Mouse (Mus musculus): ENCODE results near the gene Arel1.
A peak's percentile ranks its signal among the peaks of the same experiment; 100 is the strongest.

Gene Arel1

GRCm38 (mm10) chr12:84948584-84949285, 22.0 kb downstream of the Arel1 start:
- DNase-seq, result no peak

DNA sequence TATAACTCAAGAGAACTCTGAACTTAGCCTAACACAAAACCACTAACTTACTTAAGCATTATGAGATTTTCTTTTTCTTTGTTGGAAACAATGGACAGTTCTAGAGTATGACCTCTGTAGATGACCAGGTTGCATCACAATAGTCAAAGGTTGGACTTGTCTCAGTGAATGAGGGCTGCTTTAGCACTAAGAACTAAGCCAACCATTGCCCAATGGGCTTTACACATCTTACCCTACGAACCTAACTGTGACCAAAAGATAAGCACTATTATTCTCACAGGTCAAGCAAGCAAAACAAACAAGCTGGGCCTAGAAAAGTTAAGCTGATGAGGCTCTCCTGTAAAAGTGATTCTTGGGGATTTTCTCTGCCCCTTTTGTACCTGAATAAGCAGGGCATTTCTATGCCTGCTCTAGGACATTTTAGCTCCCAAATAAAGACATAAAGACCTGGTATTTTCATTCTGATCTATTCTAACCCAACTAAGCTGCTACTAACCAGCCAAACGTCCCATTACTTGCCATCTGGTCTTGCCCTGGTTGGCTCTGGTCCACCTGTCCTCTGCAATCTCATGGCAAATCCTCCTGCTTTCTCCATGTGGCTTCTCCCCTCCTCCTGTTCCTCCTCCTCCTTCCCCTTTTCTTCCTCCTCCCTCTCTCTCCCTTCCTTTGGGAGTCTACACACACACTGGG, 22.7 kb downstream of the Arel1 start:
- DNase-seq, result no peak

GRCm38 (mm10) chr12:84944813-84945553, 25.7 kb downstream of the Arel1 start:
- DNase-seq, result no peak

DNA sequence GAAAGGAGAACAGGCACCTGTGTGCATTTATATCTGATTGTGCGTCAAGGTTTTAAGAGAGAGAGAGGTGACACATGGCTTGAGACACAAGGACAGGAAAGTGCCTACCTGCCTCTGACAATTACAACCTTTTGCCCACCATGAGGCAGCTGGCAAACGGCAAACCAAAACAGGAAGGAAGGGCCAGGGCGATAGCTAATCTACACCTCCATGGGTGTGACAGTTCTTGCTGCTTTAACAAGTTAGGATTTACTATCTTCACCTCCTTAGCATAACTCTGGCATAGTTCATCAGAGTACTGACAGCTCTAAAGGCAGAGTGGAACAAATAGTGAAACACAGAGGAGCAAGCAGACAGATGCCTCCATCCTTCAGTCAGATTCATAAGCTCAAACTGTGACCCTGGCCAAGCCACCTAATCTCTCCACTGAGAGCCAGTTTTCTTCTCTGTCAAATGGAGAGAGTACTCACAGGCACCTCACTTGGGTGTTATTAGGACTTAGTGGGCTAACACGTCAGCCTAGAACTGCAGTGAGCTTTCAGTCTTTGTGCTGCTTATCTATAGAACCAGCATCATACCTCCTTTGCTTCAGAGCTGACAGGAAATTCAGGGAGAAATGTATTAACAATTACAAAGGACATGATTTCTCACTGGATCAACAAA, 26.4 kb downstream of the Arel1 start:
- no peak for DNase-seq

- no peak for DNase-seq
Measured at GRCm38 (mm10) chr12:84943006-84943952, 27.4 kb downstream of the Arel1 start.

- DNase-seq, result no peak
Measured at GRCm38 (mm10) chr12:84941717-84942116, 29.0 kb downstream of the Arel1 start.

DNA sequence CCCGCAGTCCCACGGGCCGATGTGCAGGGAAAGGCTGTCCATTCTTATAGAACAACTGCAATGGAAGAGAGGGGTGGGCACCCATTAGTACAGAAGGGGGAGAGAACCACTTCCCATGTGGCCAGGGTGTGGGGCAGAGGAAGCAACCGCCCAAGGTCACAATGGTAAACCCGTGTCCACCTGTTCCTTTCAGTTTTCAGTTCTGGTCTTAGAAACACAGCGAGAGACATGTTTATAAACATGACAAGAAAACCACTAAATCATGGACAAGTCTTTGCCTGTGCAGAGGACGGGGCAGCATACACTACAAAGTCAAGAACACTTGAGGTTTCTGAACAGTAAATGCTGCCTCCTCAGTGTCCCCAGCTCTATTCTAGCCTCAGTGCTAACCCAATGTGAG, 30.4 kb downstream of the Arel1 start:
- DNase-seq, result no peak

DNA sequence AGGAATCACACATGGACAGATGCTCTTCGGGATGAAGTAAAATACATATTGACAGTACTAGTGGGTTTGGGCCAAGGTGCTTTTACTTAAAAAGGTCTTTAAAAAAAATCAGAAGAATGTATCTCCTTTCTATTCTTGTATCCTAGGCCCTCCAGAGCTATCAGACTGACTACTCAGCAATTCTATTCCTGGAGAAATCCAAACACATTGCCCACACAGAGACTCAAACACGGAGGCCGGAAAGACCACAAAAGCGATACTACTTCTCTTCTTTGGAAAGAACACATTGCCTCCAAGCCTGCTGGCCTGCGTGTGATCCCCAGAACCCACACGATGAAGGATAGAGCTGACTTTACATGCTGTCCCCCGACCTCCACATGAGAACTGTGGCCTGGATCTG, 31.6 kb downstream of the Arel1 start:
- no peak for DNase-seq

DNA sequence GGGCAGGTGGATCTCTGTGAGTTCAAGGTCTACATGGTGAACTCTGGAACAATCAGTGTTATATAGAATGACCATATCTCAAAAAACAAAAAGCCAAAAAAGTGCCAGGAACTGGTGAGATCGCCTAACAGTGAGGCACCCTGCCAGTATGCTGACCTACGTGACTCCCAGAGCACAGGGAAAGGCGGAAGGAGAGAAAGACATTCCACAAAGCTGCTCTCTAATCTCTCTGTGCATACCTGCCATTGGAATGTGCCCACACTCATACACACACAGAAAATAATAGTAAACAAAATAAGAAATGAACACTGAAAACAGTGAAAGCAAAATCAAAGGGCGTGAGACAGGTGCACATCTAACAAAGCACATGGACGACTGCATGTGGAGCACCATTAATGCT, 35.4 kb downstream of the Arel1 start:
- no peak for DNase-seq

DNA sequence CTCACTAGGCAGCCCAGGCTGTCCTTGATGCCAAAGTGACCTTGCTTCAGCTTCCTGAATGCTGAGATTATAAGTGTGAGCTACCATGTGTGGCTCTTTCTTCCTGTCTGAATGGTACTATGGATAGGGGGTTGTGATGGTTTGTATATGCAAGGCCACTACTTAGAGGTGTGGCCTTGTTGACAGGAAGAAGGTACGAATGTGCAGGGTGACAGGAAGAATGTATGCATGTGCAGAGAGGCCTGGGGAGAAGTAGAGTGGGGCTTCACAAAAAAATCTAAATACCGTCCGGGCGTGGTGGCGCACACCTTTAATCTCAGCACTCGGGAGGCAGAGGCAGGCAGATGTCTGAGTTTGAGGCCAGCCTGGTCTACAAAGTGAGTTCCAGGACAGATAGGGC, 38.5 kb downstream of the Arel1 start:
- DNase-seq, result no peak

DNA sequence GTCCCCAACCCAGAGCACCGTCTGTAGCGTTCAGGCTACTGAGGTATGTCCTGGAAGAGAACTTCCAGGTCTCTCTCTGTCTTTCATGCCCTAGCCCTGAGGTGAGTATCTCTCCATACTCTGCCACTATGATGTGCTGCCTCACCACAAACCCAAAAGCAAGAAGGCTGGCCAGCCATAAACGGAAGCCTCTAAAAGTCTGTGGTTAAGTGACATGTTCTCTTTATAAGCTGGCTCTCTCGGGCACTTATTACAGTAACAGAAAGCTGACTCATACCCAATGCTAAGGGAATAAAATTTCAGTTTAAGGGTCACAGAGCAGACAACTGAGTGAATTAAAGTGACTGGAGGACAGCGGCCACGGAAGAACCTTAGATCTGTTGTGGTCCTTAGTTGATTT, 44.2 kb downstream of the Arel1 start:
- no peak for DNase-seq

DNA sequence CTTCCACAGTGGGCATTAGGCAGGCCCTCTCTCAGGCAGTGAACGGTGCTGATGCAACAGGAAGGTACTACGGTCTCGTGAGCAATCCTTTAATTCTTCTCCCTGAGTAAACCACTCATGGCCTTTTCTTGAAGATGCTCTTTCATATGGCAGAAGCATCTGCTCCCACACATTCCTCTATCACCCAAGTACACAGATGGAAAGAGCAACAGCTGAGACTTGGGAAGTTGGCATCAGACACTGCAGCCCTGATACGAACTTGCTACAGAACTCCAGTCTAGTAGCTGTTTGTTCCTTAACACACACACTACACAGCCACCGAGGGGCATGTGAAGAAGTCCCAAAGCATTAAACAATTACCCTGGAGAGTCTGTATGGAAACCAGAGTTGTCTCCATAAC, 46.4 kb downstream of the Arel1 start:
- DNase-seq, result no peak

DNA sequence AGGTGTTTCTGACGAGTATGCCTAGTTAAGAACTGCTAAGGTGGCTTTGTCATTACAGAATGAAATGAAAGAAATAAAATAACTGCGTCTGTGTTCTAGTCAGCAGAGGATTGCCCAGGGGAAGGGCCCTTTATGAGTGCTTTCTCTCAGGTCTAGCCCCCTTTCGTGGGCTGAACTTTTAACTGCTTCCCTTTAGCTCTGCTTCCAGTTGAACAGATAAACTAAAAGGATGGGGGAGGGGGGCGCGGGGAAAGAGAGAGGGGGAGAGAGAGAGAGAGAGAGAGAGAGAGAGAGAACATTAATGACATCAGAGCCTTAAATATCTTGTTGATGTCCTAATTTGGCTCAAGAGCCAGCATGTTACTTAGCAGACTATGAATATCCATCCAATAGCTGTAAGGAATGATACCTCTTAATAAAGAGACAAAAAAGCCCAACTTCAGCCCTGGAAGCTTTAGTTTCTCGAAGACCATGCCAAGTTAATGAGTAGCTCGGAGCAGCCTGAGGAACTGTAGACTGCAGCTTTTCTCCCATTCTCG, 48.8 kb downstream of the Arel1 start:
- peak; percentile 20 for DNase-seq

DNA sequence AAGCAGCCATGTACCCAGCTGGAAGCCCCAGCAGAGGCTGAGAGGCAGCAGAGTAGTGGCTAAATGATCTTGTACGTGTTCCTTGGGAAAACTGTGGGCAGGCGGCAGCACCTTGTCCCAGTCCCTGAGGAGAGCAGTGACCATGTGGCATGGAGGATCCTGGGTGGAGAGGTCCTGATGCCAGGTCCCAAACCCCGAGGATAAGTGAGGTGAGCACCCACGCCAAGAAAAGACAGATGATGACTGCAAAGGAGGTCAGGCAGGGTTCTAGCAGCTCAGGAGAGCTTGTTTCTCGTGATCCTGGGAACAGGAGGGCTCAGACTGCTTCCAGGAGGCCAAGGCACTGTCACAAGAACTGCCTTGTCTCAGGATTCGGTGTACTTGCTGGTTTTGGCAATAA, 51.9 kb downstream of the Arel1 start:
- no peak for DNase-seq

- DNase-seq, result no peak
Measured at GRCm38 (mm10) chr12:84917799-84918198, 52.9 kb downstream of the Arel1 start.

GRCm38 (mm10) chr12:84914959-84915358, 55.7 kb downstream of the Arel1 start:
- no peak for DNase-seq

DNA sequence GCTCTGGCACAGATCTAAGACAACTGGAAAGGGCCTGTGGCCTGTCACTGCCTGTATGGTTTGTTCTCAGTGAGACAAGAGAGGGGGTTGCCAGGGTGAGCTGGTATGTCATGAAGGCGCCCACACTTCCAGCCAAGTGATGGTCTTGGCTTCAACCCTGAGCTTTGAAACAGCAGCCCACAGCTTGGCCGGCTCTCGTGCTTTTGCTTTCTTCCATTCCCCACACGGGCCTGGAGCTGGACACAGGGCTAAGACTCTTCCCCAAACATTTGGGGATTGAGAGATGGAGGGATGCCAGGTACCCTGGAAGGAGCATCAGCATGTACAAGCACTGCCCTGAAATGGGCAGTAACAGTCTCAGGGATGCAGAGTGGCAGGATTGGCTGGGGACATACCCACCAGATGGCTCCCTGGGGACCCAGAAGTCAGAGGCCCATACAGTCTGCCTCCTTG, 58.0 kb downstream of the Arel1 start:
- no peak for DNase-seq

- DNase-seq, result peak; percentile 19
Measured at GRCm38 (mm10) chr12:84911640-84912039, 59.1 kb downstream of the Arel1 start.

GRCm38 (mm10) chr12:84910066-84910465, 60.6 kb downstream of the Arel1 start:
- no peak for DNase-seq

DNA sequence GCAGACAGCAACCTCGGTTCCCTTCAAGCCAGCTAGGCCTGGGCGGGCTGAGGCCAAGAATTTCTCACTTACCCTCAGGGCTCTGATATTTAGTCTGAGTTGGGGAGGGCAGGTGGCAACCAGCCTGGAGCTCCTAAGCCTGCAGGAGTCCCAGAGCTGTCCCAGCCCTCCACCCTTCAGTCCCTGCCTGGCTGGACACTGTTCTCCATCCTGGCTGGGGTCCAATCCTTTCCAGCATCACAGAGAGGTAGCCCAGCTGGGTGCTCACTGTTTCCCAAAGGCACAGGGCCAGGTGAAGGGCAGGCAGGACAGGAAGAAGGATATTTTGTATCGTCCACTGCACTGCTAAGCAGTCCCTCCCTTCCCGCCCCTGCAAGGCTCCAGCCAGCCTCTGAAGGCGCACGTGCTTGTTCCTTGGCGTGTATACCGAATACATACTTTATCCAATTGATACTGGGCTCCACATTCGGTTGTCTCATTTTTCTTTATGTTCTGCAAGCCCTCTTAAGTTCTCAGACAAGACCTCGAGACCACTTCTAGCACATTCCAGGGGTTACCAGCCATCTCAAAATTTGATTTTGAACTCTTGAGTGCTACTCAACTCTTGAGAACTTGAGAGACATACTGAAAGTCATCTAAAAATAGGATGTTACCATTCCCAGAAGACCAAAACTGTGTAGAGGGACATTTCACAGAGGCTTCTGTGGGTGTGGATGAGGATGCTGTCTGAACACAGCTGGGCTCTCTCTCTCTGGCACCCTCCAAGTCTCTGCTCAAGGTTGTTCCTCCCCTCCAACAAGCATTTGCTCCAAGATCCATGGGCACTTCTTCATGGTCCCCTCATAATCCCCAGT, 62.8 kb downstream of the Arel1 start:
- no peak for DNase-seq

Data from retina, postnatal 1 day (tissue).